Mouse (Mus musculus): ENCODE data around the gene Fam25c.

DNA sequence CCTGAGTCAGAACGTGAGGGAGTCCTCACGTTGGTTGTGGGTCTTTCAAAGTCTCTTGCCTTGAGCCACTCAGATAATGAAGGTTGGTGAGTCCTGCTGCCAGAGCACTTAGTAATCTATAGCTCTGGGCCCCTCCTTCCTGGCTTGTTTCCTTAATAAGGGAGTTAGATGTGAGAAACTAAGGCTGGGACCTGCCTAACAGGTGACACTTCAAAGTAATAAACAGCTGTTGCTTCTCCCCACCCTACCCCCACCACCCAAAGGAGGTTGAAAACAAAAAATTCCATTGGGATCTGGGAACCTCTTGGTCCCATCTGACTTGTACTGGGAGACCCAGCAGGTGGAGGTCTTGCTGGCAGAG lies 9.9 kb upstream of the Fam25c start:
- TF ChIP-seq CTCF (IDR thresholded peaks at IDR 0.05; ENCODE audit: control insufficient read depth, insufficient read depth, insufficient replicate concordance, low read depth, low read length) = no peak
- no peak for TF ChIP-seq POLR2A (IDR thresholded peaks at IDR 0.05; ENCODE audit: control insufficient read depth, low read depth, low read length)

All from testis, adult 2 months (tissue).